Mouse (Mus musculus): ENCODE data around the gene Tshz2.

DNA sequence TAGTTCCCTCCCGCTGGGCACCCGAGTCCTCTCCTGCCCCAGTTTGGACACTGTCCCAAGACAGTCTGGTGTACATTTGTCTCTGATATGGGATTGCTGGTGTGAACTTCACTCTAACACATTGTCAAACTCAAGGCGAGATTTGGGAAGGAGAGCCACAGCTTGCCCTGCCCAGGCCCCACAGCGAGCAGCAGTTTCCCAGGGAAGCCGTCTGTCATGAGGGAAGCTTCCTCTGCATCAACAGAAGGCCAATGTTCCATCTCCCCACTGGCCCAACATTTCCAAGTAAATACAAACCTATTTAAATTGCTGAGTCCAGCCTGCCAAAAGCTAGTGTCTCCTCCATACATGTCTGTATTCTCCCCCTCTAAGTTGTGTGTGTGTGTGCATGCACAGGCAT lies 218.8 kb downstream of the Tshz2 start:
- no peak for TF ChIP-seq CTCF (IDR thresholded peaks at IDR 0.05; ENCODE audit: control insufficient read depth, insufficient read depth, insufficient replicate concordance, low read depth, low read length)
- TF ChIP-seq POLR2A (IDR thresholded peaks at IDR 0.05; ENCODE audit: control insufficient read depth, low read depth, low read length): no peak
